Mouse (Mus musculus) spleen, postnatal 0 days (tissue): ENCODE results near the gene Tex19.2. TPM values are rescaled to one million over a fixed set of nuclear protein-coding genes. Genes with fewer than 3 reads are reported as not detected.

Experiments used
- polyA plus RNA-seq: library from polyadenylated mRNA; unstranded; fragments of >200 nt; fragmentation: Nextera tagmentation; extraction: Ambion mirVana; gene quantifications from 2 replicates; pipeline ENCODE4 v1.2.1, GENCODE M21; 2015

Gene Tex19.2
- polyA plus RNA-seq = 0.06 TPM in 1 of 2 replicates, not detected in the other

DNA sequence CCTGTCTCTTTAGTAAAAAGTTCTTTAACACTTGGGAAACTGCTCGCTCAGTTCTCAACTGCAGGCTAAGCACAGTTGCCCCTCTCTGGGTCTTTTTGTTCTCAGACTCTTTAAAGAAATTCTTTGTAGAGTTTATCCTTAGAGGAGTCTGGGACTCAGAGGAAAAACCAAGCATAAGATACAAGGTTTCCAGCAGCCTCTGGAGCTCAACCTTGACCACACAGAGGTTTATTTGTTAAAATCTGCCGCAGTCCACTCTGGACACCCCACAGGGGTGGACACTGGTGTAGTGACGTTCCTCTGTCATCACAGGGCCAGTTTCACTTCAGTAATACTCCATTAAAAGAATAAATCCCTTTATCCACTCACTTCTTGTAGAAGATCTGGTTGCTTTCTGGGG lies at the start of gene Tex19.2:
Tex19.2 (minus strand) TSS at position 101 of the 400 bp plus-strand sequence.

GRCm38 (mm10) chr11:121159971-121160370 lies 41.5 kb upstream of the Tex19.2 start, which contains the start of gene Uts2r:
Gene Uts2r, plus strand, starts transcription at chr11:121160271.

DNA sequence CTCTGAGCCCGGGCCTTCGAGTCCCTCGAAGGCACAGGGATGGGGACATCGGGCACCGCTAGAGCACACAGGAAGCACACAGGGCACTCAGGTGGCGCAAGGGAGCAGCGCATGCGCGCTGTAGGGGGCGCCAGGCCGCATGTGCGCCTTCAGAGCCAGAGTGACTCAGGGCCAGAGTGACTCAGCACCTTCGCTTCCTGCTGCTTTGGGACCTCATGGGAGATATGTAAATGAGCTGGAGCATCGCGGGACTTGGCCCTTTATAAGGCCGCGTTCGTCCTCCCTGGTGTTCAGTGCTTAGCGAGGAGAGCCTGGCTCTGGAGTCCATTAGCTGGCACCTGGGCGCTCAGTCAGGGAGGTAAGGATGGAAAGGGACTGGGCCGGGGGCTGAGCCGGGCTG lies 27.4 kb upstream of the Tex19.2 start, which contains the start of gene Tex19.1:
Tex19.1 (plus strand) TSS at position 279 of the 400 bp plus-strand sequence.

GRCm38 (mm10) chr11:121081120-121081519 lies 37.4 kb downstream of the Tex19.2 start, which contains the start of gene Sectm1a:
Gene Sectm1a, minus strand, starts transcription at chr11:121081220.

Other genes with a start within 250 kb of the Tex19.2 start
- 2.4 and 3.1 TPM in 2 replicates for gene Ccdc57, start 185.8 kb downstream of the Tex19.2 start, polyA plus RNA-seq
- 30.7 and 31.2 TPM in 2 replicates for gene Slc16a3, start 170.2 kb downstream of the Tex19.2 start, polyA plus RNA-seq
- gene Csnk1d, start 127.3 kb downstream of the Tex19.2 start, polyA plus RNA-seq = 45.4 and 51.5 TPM in 2 replicates
- 4.1 and 7.0 TPM in 2 replicates for gene Cd7, start 79.3 kb downstream of the Tex19.2 start, polyA plus RNA-seq
- gene Sectm1b, start 55.1 kb downstream of the Tex19.2 start, polyA plus RNA-seq = 0.19 and 0.29 TPM in 2 replicates
- gene Sectm1a, start 37.5 kb downstream of the Tex19.2 start, polyA plus RNA-seq = 0.16 TPM in 1 of 2 replicates, not detected in the other
- gene Tex19.1, start 27.5 kb upstream of the Tex19.2 start, polyA plus RNA-seq = not detected in 2 replicates
- gene Uts2r, start 41.6 kb upstream of the Tex19.2 start, polyA plus RNA-seq = not detected in 2 replicates
- gene Hexdc, start 85.8 kb upstream of the Tex19.2 start, polyA plus RNA-seq = 3.8 TPM in 2 replicates
- 14.7 and 15.4 TPM in 2 replicates for gene Ogfod3, start 86.0 kb upstream of the Tex19.2 start, polyA plus RNA-seq
- gene Cybc1, start 110.6 kb upstream of the Tex19.2 start, polyA plus RNA-seq = 28.1 and 31.3 TPM in 2 replicates
- 56.7 and 66.8 TPM in 2 replicates for gene Narf, start 118.6 kb upstream of the Tex19.2 start, polyA plus RNA-seq
- gene Foxk2, start 141.3 kb upstream of the Tex19.2 start, polyA plus RNA-seq = 4.7 and 5.0 TPM in 2 replicates
- gene Wdr45b, start 235.8 kb upstream of the Tex19.2 start, polyA plus RNA-seq = 26.8 and 35.3 TPM in 2 replicates